Mouse (Mus musculus) brain, adult 2 months (tissue): ENCODE measurements at regions not wholly inside any gene's neighbourhood (a gene's known extent, or its start where the extent isn't known, plus 50 kb on each side); places are given as distances from the start of the nearest gene placed in this dataset.

Experiments used
- DNase-seq: peaks from one replicate; pipeline ENCODE4 v3.0.0; 2011; ENCODE audit warnings: low read depth, low spot score

DNA sequence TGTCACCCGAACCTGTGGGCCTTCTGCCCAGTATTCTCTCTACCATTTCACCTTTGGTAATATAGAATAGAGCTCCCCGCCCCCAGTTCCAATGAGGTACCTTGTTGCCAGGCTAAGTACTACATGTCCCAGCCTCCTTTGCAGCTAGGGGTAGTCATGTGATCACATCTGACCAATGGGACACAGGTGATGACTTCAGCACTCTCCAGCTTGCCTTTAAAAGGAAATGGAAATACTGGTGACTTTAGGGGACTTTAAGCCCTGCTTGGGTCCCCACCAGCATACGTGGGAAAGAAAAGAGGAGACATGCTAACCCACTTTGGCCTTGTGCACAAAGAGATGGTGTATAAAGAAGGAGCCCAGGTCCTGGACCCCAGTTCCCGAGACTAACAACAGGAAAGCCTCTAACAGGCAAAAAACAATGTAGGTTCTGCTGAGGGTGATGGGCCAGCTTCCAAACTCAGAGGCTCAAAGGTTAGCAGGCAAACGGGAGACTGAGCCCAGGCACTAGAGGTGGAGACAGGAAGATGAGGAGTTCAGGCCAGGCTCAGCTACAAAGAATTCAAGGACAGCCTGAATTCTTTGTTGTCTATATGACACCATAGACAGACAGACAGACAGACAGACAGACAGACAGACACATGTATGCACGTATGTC, 103.5 kb downstream of the 1700001O22Rik start:
- peak; percentile 98 for DNase-seq

DNA sequence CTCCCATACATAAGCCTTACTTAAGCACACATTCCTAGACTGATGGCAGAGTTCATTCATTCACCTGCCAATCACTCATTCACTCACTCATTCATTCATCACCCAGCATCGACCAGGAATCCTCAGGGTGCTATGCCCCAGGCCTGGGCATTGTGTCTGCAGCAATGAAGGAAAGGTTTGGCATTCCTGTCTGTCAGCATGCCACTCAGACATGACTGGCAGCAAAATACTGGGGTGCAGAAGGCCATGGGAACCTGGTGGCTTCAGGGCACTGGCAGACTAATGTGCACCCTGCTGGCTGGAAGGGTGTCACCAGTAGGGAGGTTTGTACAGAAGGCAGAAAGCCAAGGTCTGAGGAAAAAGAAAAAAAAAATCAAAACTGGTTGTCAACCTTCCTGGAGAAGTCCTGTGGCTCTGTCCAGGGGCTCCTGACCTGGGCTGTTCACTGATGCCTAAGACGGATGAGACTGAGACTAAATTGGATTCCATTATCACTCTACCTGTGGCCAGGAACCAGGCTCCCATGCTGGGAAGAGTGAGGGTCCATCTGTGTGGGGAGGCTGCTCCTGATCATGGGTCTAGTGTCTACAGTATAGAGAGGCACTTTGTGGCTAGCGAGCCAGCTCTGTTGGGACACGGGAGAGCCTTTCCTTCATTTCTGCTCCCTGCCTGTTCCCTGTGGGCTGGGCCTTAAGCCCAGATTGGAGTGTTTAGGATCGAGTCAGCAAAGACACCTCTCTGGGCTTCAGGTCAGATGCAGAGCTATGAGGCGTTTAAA, 104.1 kb downstream of the Cstad start:
- no peak for DNase-seq

GRCm38 (mm10) chr2:30697851-30698250, 103.0 kb downstream of the Cstad start:
- DNase-seq = no peak

- DNase-seq = no peak
Observed at GRCm38 (mm10) chr2:30695771-30696456, 101.1 kb downstream of the Cstad start.

DNA sequence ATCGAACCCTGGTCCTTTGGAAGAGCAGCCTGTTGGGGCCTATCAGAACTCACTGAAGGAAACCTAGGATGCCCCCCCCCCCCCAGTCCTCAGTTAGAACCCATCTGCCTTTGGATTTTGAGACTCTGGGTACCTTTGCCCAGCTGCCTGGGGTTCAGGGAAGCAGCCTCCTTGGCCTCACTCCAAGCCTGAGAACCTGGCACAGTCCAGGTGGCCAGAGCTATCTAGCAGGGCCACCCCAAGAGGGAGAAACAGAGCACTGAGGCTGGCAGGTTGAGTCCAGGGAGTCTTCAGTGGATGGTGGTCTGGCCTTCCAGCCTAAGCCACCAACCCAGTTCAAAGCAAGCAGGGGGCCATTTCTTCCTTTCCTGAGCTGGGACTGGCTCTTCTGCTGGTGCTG, 100.2 kb downstream of the Cstad start:
- DNase-seq = no peak

- DNase-seq = peak; percentile 99
Observed at GRCm38 (mm10) chr2:30693206-30694035, 98.6 kb downstream of the Cstad start.

- no peak for DNase-seq
Observed at GRCm38 (mm10) chr2:30692561-30693205, 97.8 kb downstream of the Cstad start.

GRCm38 (mm10) chr2:30691857-30692560, 97.2 kb downstream of the Cstad start:
- peak; percentile 97 for DNase-seq

GRCm38 (mm10) chr2:30690925-30691856, 96.4 kb downstream of the Cstad start:
- DNase-seq = no peak

GRCm38 (mm10) chr2:30690307-30690706, 95.5 kb downstream of the Cstad start:
- DNase-seq = peak; percentile 69

- no peak for DNase-seq
Observed at GRCm38 (mm10) chr2:30688402-30688801, 93.6 kb downstream of the Cstad start.

- DNase-seq = peak; percentile 75
Observed at GRCm38 (mm10) chr2:30687121-30687551, 92.3 kb downstream of the Cstad start.

- DNase-seq = no peak
Observed at GRCm38 (mm10) chr2:30686359-30686758, 91.5 kb downstream of the Cstad start.

- DNase-seq = no peak
Observed at GRCm38 (mm10) chr2:30685137-30685860, 90.5 kb downstream of the Cstad start.

GRCm38 (mm10) chr2:30684461-30684860, 89.6 kb downstream of the Cstad start:
- no peak for DNase-seq

GRCm38 (mm10) chr2:30682146-30682825, 87.4 kb downstream of the Cstad start:
- no peak for DNase-seq

- DNase-seq = no peak
Observed at GRCm38 (mm10) chr2:30681642-30682041, 86.8 kb downstream of the Cstad start.

DNA sequence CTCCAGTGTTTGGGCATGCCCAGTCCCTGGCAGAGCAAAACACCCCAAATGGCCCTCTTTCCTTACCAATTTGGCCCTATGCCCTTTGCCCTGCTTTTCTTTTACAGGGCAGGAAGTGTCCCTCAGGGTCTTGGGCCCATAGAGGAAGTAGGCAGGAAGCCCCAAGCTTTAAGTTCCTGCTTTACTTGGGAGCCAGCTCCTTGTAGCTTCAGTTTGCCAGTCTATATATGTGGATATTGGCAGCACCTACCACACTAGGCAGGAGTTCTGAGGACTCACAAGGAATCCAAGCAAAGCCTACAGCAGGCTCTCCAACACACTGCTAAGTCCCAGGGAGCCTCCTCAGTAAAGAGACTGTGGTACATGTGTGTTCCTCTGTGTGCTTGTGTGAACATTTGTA, 84.2 kb downstream of the Cstad start:
- no peak for DNase-seq
